Mouse (Mus musculus) telencephalon, adult 2 months (tissue): ENCODE results near the gene Nup188.

Experiments
- DNase-seq: peaks from one replicate; pipeline ENCODE4 v3.0.0-alpha.2; 2011; ENCODE audit warnings: low read depth, low spot score

Nup188 gene

DNA sequence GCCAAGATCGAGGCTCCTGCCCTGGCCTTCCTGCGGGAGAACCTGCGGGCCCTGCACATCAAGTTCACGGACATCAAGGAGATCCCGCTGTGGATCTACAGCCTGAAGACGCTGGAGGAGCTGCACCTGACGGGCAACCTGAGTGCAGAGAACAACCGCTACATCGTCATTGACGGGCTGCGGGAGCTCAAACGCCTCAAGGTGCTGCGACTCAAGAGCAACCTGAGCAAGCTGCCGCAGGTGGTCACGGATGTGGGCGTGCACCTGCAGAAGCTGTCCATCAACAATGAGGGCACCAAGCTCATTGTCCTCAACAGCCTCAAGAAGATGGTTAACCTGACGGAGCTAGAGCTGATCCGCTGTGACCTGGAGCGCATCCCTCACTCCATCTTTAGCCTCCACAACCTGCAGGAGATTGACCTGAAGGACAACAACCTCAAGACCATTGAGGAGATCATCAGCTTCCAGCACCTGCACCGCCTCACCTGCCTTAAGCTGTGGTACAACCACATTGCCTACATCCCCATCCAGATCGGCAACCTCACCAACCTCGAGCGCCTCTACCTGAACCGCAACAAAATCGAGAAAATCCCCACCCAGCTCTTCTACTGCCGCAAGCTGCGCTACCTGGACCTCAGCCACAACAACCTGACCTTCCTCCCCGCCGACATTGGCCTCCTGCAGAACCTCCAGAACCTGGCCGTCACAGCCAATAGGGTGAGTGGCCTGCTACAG lies 29.4 kb upstream of the Nup188 start:
- no peak for DNase-seq

DNA sequence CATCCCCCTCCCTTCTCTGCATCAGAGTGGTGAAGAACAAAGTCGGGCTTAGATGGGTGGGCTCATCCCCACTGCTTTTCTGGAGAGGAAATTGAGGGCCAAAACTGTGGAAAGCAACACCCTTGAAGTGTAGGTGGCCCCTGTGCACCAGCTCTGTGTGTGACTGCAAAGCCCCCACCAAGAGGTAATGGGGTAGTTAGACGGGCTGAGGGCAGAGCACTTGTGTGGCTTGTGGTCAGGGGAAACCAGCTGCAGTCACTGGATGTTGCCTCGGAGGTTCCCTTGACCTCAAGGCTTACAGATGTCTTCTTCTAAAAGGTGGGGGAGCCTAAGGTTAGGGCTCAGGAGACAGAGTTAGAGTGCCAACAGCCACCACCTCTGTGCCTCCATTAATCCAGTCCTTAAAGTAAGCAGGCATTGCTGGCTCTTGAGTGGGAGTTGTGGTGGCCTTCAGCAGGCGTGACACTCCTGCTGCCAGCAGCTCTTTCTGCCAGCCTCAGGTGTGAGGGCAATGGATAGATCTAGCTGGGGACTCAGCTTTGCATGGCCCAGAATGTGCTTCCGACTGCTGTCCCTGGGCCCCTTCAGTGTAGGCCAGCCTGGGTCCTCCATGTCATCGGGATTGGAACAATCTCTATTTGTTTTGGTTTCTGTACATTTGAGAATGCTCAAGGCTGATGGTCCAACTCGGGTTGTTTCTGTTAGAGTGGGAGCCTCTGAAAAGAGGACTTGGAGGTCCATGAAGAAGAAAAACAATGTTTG lies 28.3 kb upstream of the Nup188 start:
- DNase-seq: no peak

DNA sequence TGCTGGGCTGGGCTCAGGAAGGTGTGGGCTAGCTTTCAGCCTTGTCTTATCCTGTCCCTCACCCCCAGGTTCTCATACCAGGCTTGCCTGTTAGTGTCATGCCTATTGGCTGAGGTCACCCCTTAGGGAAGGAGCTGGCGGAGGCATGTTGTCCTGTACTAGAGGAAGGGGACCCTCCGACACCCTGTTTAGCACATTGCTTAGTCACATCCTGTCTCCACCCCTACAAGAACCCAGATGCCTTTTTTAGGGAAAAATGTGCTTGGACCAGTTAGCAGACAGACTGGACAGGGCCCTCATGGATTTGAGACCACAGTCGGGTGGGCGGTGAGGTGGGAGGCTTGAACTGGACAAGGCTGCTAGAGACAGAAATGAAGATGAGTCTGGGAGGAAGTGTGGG lies 27.6 kb upstream of the Nup188 start:
- no peak for DNase-seq

DNA sequence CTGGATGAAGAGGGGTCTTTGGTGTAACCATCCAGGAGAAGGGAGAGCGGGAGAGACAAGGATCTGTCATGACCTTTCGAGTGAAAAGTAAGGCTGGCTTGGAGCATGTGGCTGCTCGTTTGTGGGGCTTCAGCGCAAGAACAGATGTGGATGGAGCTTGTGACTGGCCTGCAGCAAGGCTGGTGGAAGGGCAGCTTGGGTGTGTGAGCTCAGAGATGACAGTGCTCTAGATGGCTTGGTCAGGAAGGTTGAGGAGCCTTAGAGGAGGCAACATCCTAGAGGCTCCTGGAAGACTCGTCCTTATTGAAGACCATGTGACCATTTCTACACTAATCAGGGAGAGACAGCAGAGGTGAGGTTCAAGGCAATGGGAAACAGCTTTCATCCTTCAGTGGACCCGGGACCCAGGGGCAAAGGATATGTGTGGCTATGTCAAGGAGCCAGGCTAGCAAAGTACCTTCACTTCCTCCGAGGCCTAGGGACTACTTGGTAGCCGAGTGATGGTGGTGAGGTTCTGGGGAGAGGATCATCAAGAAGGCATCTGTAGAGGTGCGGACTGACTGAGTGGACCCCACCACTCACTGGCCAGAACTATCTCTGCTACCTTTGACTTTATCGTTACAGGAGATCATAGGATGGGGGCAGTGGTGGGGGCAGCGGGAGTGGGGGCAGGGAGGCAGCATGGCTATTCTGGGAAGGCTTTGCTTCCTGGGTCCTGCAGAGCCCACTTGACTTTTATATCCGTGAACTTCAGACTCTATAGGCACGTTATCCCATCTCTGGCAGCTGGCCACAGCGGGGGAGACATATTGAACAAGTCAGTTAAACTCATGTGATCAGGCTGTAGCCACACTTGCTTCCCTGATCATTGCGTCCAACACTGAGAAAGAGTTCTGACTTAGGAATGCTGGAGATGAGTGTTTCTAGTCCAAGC lies 26.8 kb upstream of the Nup188 start:
- no peak for DNase-seq

DNA sequence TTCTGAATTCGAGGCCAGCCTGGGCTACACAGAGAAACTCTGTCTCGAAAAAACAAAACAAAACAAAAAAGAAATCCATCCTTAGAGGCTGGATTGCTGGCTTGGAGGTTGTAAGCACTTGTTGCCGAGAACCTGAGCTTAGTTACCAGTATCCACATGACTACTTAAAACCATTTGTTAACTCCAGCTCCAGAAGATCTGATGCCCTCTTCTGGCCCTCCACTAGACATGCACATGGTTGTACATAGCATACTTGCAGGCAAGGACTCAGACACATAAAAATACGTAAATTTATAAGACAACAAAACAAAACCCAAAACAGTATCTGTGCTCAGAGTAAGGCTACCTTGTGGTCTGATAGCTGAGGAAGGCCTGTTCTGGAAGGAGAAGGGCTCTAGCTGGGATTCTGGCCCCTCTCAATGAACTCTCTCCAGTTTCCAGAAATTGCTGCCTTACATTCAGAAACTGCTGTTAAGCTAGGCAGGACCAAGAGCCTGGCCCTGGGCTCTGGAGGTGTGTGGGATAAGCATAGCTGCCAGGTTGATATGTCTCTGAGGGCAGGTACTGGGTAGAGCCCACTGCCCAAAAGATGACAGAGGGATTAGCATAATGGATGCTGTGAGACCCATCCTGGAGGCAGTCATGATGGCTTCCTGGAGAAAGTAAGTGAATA lies 25.0 kb upstream of the Nup188 start:
- no peak for DNase-seq

DNA sequence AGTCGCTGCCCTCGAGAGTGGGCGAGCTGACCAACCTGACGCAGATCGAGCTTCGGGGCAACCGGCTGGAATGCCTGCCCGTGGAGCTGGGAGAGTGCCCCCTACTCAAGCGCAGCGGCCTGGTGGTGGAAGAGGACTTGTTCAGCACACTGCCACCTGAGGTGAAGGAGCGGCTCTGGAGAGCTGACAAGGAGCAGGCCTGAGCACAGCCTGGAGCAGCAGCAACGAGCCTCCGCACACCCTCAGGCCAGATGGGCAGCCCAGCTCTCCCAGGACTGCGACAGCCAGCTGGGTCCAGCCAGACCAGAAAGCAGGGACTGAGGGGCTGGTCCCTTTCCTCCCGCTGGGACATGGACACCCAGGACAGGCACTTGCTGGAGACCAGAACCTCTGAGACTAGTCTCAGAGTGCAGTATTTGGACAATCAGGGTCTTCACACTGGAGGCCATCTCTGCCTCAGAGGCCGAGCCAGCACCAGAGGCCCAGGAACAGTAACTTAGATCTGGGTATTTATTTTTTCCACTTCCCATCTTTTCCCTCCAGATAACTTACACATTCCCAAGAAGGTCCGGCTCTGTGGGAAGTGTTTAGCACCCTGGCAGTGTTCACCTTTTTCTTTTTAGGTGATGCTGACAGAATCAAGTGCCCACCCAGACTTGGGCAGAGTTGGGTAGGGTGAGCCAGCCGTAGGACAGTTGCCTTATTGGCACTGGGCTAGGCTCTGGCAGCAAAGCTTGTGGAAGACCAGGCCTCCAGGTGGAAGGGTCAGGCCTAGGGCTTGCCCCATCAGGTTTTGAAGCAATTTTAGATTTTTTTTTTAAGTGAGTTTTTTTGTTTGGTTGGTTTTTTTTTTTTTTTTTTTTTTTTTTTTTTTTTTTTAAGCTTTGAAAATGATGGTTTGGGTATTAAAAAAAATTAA lies 24.0 kb upstream of the Nup188 start:
- no peak for DNase-seq

DNA sequence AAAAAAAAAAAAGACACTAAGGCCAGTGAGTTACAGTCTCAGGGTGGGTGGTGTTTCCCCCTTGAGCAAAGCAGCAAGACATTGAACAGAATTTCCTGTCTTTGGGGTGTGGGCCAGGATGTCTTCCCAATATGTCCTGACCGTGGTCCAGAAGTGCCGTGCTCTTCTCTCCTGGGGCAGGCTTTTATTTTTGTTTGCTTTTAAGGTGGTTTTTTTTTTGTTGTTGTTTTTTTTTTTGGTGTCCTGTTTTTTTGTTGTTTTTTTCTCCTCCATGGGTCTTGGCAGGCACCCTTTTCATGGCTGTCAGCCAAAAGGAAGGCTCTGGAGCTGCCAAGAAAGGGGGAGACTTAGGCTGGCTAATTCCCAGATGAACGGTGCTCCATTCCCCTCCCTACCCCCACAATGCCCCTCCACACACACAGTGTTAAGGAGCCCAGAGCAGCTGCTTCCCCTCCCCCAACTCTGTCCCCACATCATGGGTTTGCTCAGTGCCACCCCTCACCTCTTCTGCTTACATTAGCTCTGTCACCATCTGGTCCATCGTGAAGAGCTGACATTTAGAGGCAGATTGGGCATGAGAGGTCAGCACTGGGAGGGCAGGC lies 23.3 kb upstream of the Nup188 start:
- DNase-seq: no peak

DNA sequence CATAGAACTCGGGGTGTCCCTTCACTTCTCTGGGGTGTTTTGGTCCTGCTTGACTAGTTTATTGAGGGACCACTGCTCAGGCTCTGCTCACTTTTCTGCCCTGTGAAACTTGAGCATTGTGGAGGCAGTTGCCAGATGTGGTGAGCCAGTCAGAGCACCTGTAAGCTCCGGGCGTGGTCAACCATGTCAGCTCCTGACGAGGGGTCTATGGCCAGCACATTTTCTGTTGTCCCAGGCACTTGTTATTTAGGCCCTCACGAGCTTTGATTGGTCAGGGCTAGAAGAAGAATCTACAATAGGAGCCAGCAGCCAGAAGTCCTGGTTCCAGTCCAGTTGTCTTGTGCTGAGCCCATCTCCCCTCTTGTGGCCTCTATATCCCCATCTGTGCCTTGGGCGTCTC lies 22.4 kb upstream of the Nup188 start:
- DNase-seq: no peak

DNA sequence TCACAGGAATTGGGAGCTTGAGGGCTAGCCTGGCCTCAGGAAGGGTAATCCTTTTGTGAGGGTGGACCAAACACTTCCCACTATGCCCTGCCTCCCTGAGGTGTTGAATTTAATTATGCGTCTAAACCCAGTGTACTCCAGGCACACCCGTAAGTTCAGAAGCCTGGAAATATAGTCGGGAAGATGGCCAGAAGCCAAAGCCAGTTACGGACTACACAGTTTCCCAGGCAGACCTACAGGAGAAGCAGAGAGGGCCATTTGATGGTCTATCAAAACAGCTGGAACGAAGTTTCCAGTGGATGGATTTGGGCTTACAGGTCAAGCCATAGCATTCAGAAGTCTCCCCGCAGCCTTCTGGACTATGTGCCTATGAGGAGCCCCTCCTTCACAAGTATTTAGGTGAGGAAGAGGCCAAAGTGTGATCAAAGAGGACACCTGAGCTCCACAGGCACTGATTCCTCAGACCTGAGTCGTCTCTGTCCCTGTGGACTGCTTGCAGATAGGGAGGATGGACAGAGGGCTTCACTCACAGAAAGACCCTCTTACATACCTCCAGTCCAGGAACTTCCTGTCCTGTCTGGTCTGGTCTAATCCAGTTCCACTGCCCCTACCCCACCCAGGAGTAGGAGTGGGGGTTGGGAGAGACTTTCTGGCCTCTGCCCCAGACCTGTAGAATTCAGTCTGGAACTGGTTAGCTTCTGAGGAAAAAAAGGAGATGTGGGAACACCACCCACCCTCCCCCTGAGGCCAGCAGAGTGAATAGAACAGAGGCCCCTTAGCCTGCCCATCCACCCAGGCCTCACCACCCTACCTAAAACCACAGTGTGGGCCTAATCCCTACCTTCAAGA lies 21.3 kb upstream of the Nup188 start:
- no peak for DNase-seq

DNA sequence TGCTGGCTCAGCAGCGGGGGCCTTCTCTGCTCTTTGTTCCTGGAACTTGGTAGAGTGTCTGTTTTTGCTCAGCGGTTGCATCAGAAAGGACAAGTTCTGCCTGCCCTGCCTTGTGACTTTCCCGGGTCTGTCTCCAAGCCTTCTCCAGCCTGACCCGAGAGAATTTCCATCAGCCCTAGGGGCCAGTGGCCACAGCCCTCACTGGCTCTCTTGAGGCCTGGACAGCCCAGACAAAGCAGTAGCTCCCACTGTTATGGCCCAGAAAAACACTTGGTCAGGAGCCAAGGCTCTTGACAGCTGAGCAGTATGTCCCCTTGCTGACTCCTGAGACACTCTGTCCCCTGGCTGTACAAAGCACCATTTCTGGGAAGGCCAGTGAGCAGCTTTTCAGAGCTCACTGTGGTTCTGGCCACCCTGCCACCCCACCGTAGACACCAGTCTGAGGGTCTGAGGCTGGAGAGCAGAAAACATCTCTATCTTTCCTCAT lies 20.4 kb upstream of the Nup188 start, which contains the start of gene Phyhd1:
TSS of gene Phyhd1 (plus strand) at position 437 of the 487 bp plus-strand sequence.
- peak; percentile 57 for DNase-seq

DNA sequence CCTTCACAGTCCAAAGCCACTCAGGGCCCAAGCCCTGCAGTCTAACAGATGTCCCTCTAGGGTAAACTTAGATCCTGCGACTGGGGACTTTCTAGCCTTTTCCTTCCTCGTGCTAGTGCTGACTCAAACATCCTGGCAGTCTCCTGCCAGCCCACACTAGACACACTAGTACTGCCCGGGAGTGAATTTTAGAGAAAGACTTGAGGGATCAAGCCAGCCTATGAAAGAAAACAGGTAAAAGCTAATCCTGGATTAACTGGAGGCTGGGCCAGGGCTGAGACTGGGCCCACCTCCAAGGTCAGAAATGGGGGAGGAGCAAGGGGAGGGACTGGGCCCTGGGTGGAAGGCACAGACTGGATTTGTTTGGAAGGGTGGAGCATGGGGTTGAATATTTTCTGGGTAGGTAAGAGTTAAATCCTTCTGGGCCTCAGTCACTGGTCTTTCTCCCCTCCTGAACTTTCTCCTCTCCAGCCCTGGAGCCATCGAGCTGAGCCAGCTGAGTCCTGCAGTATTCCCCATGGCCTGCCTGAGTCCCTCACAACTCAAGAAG lies 19.7 kb upstream of the Nup188 start:
- peak; percentile 51 for DNase-seq

DNA sequence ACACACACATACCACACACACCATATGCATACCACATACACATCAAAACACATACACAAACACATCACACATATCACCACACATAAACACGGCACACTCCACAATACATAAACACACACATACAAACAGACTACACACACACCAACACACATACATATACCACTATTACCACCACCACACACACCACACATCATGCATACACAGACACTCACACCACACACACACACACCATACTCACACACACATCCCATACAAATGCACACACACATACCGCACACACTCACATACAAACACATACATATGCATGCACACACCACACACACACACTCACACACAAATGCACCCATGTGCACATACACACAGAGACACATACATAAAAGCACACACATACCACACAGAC lies 18.7 kb upstream of the Nup188 start:
- DNase-seq: no peak

DNA sequence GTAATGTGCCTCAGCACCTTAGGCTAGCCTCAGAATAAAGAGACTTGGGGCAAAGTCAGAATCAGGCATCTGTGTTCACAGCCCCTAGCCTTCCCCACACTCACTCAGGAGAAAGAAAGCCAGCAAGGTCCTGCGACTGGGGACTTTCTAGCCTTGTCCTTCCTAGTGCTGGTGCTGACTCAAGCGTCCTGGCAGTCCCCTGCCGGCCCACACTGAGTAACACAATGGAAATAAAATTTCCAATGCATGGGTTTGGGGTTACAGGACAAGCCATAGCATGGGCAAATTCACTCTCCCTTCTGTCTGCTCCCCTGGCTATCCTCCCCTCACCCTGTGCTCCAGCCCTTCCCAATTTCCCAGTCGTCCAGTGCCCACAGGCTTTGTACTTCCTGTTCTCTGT lies 17.8 kb upstream of the Nup188 start:
- DNase-seq: no peak

DNA sequence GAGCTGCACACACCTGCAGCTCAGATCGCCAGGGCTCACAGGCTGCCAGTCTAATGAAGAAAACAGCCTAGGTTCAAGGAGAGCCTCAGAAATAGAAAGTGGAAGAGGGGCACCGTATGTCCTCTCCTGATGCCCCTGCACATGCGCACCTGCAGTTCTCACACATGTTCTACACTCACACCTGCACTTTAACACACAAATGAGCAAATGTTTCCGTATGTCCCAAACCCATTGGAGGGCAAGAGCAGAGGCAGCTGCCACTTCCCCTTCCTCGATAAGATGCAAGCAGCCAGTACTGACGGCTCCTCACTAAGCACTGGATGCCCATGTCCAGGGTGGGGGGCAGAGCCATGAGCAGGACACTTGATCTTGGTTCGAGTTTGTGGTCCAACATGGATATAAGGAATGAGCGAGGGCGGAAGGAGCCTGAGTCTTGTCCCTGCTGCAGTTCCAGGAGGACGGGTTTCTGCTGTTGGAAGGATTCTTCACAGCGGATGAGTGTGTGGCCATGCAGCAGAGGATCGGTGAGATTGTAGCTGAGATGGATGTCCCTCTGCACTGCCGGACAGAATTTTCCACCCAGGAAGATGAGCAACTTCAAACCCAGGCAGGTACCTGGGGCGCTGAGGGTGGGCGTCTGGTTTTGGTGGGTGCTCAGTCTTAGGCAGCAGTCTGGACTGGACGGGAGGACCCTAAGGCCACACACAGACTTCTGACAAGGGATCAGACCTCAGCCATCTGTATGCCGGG lies 16.8 kb upstream of the Nup188 start:
- DNase-seq: no peak

DNA sequence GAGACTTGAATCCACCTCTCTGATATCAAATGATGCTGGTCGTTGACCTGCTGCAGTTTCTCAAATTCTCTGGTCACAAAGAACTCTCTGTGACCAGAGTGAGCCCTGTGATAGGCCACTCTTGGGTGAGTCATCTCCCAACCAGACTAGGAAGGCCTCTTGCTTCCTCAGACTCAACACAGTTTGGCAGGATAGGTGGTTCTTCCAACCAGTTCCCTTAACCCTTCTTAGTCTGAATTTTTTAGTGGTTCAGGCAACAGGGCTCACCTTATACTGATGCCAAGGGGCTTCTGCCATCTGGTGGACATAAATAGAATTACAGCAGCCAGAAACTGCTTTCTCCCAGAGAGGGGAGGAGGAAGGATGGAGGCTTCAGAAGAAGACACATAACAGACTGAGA lies 16.1 kb upstream of the Nup188 start:
- peak; percentile 76 for DNase-seq

DNA sequence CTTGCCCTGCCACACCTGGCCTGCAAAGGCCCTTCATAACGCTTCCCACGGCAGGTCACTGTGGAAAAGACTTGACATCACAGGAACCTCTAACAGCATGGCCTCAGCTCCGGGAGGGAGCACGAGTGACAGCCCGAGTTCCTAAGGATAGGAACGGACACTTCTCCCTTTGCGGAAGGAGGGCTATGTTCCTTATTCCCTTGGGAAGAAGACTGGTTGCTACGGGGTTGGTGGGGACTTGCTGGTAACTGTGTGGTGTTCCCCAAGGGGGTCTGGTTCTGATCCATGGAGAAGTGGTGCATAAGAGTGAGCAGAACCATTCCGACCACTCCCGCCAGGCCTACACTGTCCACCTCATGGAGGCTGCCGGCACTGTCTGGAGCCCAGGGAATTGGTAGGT lies 5.5 kb upstream of the Nup188 start, which contains the start of gene Gm28038:
TSS of gene Gm28038 (plus strand) at position 301 of the 400 bp plus-strand sequence.
- DNase-seq: no peak

DNA sequence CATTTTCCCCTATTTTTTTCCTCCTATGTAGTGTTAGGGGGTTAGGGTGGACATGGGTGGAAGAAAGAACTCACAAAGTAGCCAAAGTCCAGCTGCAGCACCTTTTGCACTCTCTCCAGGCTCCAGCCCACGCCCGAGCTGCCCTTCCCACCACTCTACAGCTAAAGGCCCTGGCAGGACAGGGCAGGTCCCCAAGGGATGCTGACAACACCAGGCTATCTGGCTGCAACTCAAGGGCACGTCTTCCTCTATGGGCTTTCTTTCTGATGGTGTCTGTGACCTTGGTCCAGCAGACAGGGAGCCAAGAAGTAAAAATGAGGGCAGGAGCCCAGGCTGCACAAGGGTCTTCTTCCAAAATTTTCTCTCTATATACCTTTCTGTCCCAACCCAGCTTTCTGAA lies 4.5 kb upstream of the Nup188 start:
- DNase-seq: no peak

DNA sequence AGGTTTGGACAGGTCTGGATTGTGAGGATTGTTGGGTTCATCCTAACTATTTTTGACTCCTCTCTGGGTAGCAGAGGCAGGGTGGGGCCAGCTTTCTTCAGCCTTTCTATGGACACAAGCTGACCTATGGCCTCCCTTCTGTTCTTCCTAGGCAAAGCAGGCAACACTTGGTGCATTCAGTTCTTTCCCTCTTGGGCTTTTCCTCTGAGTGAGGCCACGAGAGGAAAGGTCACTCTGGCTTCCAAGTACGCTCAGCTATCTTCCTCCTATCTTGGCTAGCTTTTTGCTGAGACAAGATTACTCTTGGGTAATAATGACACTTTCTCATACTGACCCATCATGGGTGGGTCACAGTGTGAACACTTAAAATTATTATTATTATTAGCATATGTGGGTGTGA lies 3.0 kb upstream of the Nup188 start:
- no peak for DNase-seq
